Mouse (Mus musculus) midbrain, embryonic 12.5 days (tissue): ENCODE data around the gene Isg20l2. TPM values are rescaled to one million over a fixed set of nuclear protein-coding genes. Genes with fewer than 3 reads are reported as not detected.

ENCODE experiments used
- ATAC-seq: fragments of 200-750 bp; cut with Nextera tagmentation; 2 replicates; pipeline ENCODE4 v1.8.0; 2017; ENCODE audit warnings: low read depth, moderate TSS enrichment, moderate library complexity; ENCODE audit not compliant: low FRiP score
- H3K27ac ChIP-seq: fragments of 300-500 bp; sonication (generic); replicated peaks from 2 replicates; pipeline ENCODE4 v1.5.1; 2016; ENCODE audit warnings: mild to moderate bottlenecking
- H3K27me3 ChIP-seq: fragments of 300-500 bp; sonication (generic); 2 replicates; pipeline ENCODE4 v1.6.1; 2016; ENCODE audit warnings: mild to moderate bottlenecking
- H3K36me3 ChIP-seq: fragments of 300-500 bp; sonication (generic); 2 replicates; pipeline ENCODE4 v1.6.1; 2016
- H3K4me1 ChIP-seq: fragments of 300-500 bp; sonication (generic); 2 replicates; pipeline ENCODE4 v1.6.1; 2016
- H3K4me2 ChIP-seq: fragments of 300-500 bp; sonication (generic); replicated peaks from 2 replicates; pipeline ENCODE4 v1.6.1; 2016; ENCODE audit warnings: mild to moderate bottlenecking, moderate library complexity
- H3K4me3 ChIP-seq: fragments of 300-500 bp; sonication (generic); 2 replicates; pipeline ENCODE4 v1.5.1; 2016; ENCODE audit warnings: mild to moderate bottlenecking
- H3K9ac ChIP-seq: fragments of 300-500 bp; sonication (generic); replicated peaks from 2 replicates; pipeline ENCODE4 v1.6.1; 2016; ENCODE audit warnings: mild to moderate bottlenecking, moderate library complexity
- H3K9me3 ChIP-seq: fragments of 300-500 bp; sonication (generic); 2 replicates; pipeline ENCODE4 v1.6.1; 2016; ENCODE audit warnings: mild to moderate bottlenecking
- WGBS: fragments of 180-500 bp; shearing (Covaris S2); methylation state at CpG from one replicate; pipeline ENCODE4 v1.1.7; 2016; 5-methylcytosine and 5-hydroxymethylcytosine counted together
- polyA plus RNA-seq: library from polyadenylated mRNA; unstranded; fragments of >200 nt; fragmentation: Nextera tagmentation; extraction: Ambion mirVana; gene quantifications from 2 replicates; pipeline ENCODE4 v1.2.1, GENCODE M21; 2016

The Isg20l2 gene
- polyA plus RNA-seq, 1 experiment from 2014 or later, result 79.0 TPM

DNA sequence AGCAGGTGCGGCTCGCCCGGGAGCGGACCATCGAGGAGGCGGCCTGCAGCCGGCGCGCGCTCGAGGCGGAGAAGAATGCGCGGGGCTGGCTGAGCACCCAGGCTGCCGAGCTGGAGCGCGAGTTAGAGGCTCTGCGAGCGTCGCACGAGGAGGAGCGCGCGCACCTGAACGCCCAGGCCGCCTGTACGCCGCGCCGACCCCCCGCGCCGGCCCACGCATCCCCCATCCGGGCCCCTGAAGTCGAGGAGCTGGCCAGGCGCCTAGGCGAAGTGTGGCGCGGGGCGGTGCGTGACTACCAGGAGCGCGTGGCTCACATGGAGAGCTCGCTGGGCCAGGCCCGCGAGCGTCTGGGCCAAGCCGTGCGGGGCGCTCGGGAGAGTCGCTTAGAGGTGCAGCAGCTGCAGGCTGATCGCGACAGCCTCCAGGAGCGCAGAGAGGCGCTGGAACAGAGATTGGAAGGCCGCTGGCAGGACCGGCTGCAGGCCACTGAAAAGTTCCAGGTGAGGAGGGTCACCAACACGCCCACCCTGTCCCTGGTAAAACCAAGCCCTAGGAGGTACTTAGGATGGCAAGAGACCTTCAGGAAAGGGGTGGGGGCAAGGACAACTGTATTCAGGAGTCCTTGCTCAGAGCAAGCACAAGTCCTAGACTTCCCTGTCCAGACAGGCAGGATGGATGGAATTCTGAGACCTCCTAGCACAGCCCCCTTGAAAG is 41.5 kb downstream of the Isg20l2 start:
- peaks cover 56% of the 10 kb centered on the region for H3K4me1 ChIP-seq
- under 1% methylated on average over 60 of the region's 60 CpGs for WGBS
- no peak for ATAC-seq

DNA sequence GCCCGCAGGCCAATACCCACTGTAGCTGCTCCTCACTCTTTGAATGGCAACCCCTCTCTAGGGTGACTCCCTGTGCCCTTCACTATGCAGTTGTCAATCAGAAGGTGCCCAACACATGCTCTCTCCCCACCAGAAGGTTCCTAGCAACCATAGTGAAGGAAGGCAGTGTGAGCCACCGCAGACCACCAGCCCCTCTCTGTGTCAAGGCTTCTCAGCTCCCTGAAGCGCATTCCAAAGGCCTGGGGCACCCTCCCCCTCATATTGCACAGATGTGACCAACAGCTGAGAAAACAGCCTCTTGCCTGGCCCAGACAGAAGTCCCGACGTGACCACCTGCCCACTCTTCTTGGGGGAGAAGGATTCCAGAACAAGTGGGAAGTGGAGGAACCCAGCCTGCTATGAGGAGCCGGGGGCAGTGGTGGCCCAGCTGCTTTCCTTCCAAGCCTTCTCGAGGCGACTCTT is 42.1 kb downstream of the Isg20l2 start:
- Histone ChIP-seq H3K27me3 (0 out of 2 replicates have a peak, but pooled peaks cover 4% of the 10 kb centered on the region), H3K36me3 (peaks cover 20% of the 10 kb centered on the region), H3K9me3 (no peaks in the 10 kb centered on the region), H3K4me1 (peaks cover 58% of the 10 kb centered on the region), H3K9ac (peak overlapping the region; percentile 96), H3K4me3 (peak overlapping the region; percentile 86), H3K4me2 (peak overlapping the region; percentile 75), H3K27ac (peak overlapping the region; percentile 98)
- 0 out of 2 replicates have a peak, but pooled peaks have one; percentile 10 for ATAC-seq
- 2% methylated on average over 8 of the region's 8 CpGs for WGBS

More for the DNA sequence above, 41.5 kb downstream of the Isg20l2 start:
- Histone ChIP-seq H3K9ac (peak overlapping the region; percentile 96), H3K27ac (peak overlapping the region; percentile 98), H3K4me3 (peak overlapping the region; percentile 86), H3K36me3 (peaks cover 14% of the 10 kb centered on the region), H3K4me2 (peak overlapping the region; percentile 75), H3K9me3 (no peaks in the 10 kb centered on the region), H3K27me3 (0 out of 2 replicates have a peak, but pooled peaks cover 4% of the 10 kb centered on the region)

DNA sequence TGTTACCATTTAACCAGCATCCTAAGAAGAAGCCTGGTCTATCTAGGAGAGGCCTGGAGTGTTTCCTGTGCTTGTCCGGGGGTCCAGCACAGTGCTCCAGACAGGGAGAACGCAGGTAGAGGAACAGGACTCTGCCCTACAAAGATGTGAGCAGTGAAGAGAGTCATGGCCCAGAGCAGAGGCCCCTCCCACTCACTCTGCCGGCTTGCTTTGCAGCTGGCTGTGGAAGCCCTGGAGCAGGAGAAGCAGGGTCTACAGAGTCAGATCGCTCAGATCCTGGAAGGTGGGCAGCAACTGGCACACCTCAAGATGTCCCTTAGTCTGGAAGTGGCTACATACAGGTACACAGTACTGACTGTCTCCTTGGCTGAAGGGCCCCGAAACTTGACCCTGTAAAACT is 42.7 kb downstream of the Isg20l2 start:
- H3K36me3 ChIP-seq, result peaks cover 24% of the 10 kb centered on the region
- ATAC-seq, result no peak
- H3K4me2 ChIP-seq, result peak overlapping the region; percentile 75
- H3K9me3 ChIP-seq, result no peaks in the 10 kb centered on the region
- H3K27ac ChIP-seq, result peak overlapping the region; percentile 98
- H3K4me3 ChIP-seq, result peak overlapping the region; percentile 86
- 19% methylated on average over 5 of the region's 5 CpGs for WGBS
- H3K4me1 ChIP-seq, result peaks cover 59% of the 10 kb centered on the region
- peak overlapping the region; percentile 96 for H3K9ac ChIP-seq
- H3K27me3 ChIP-seq, result 0 out of 2 replicates have a peak, but pooled peaks cover 4% of the 10 kb centered on the region

DNA sequence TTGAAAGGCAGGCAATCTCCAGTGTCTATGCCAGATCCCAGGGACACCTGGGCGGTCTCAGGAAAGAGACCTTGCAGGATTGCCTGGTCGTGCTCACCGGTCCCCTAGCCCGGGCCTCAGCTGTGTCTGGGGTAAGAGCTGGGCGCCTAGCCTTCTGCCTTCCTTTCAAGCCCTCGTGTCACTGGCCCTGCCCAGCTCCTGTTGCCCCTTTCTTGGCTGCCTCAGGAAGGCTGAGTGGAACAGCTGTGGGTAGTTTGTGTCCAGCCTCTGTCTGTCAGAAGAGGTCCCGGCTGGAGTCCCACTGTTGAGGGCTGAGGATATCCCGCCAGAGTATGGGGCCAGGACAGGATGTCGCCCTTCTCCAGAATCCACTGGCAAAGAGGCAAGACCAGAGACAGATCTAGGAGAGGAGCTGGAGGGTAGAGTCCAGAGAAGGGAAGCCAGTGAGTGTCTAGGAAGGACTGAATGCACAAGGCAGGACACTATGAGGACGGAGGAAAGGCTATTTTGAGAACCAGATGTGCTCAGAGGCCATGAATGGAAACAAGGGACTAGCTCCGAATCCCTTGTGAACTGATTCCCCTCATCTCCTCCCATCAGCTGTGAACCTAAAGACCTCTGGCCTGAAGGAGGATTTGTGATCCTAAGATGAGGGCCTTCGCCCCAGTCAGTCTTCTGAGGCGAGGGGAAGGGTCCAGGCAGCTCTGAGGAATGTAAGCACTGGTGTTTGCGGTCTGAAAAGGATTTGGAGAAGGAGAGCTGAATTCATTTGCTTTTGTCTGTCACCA is 43.7 kb downstream of the Isg20l2 start:
- peaks cover 68% of the 10 kb centered on the region for H3K4me1 ChIP-seq

DNA sequence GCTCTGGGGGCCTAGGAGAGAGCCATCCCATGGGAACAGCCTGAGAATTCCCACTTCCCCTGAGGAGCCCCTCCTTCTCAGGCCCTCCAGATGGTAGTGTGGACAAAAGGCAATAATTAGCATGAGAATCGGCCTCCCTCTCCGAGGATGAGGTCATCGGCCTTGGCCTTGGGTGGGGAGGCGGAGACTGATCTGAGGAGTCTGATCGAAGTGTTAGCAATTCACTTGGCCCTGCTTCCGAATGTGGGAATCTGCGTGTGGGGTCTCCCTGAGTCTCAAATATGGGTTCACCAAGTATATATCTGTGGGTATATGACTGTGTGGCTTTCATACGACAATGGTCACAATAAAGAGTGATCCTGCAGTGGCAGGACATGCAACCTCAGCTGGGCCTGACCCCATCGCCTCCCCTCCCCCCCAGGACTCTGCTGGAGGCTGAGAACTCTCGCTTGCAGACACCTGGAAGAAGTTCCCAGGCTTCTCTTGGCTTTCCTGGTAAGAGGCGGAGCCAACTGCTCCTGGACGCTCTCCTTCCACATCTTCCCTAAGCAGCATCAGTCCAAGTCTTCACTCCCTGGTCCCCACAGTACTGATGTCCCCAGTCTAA is 44.4 kb downstream of the Isg20l2 start:
- Histone ChIP-seq H3K4me1 (peaks cover 74% of the 10 kb centered on the region), H3K27ac (peak overlapping the region; percentile 98), H3K27me3 (no peaks in the 10 kb centered on the region), H3K9me3 (no peaks in the 10 kb centered on the region), H3K4me3 (peak overlapping the region; percentile 86), H3K36me3 (peaks cover 40% of the 10 kb centered on the region), H3K4me2 (peak overlapping the region; percentile 75), H3K9ac (peak overlapping the region; percentile 50)
- WGBS, result 5% methylated on average over 12 of the region's 12 CpGs
- peak; percentile 86 for ATAC-seq

More for the DNA sequence above, 43.7 kb downstream of the Isg20l2 start:
- H3K4me3 ChIP-seq, result peak overlapping the region; percentile 86
- no peaks in the 10 kb centered on the region for H3K27me3 ChIP-seq
- H3K36me3 ChIP-seq, result peaks cover 34% of the 10 kb centered on the region
- 8% methylated on average over 14 of the region's 14 CpGs for WGBS
- peak overlapping the region; percentile 96 for H3K9ac ChIP-seq
- peak; percentile 7; the same call in 1 of the 2 replicates for ATAC-seq
- peak overlapping the region; percentile 98 for H3K27ac ChIP-seq
- H3K9me3 ChIP-seq, result no peaks in the 10 kb centered on the region
- peak overlapping the region; percentile 75 for H3K4me2 ChIP-seq

DNA sequence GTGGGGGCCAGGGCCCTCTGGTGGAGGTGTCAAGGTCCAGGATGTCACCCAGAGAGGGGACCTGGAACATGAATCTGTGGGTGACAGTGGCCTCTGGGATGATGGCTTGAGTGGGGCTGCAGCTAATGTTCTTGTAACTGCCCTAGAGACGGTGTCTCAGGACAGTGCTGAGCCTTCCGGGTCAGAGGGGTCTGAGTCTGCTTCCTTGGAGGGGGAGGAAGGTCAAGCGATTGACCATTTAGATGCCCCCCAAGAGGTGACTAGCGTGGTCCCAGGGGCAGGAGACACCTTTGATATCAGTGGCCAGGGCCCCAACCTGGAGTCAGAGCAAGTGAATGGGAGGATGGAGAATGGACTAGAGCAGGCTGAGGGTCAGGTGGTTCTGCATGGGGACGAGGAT is 49.4 kb downstream of the Isg20l2 start:
- H3K27ac ChIP-seq, result 0 out of 2 replicates have a peak overlapping the region, but pooled peaks have one; percentile 39
- no peak for ATAC-seq
- H3K27me3 ChIP-seq, result 0 out of 2 replicates have a peak, but pooled peaks cover 6% of the 10 kb centered on the region
- no peaks in the 10 kb centered on the region for H3K9me3 ChIP-seq
- H3K4me2 ChIP-seq, result no peak overlapping the region
- peaks cover 77% of the 10 kb centered on the region for H3K4me1 ChIP-seq
- H3K36me3 ChIP-seq, result peaks cover 40% of the 10 kb centered on the region
- H3K4me3 ChIP-seq, result no peak overlapping the region
- WGBS, result 85% methylated on average over 5 of the region's 5 CpGs
- H3K9ac ChIP-seq, result no peak overlapping the region

DNA sequence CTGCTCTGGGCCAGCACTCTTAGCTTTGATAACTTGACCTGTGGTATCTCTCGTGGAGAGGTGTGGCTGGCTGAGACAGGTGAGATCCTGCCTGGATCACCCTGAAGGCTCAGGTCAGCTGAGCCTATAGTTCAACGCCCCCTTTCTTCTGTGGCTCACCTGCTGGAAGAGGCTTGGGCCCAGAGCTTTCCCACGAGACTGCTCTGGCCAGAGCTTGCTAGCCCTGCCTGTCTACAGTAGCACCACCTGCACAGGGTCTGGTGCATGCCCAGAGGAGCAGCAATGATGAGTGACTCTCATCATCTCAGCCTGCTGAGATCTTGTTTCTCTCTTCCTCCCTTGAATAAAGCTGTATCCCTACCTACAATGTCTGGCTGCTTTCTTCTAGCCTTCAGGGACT is 50.0 kb downstream of the Isg20l2 start:
- no peak for ATAC-seq
- Histone ChIP-seq H3K4me3 (no peak overlapping the region), H3K27ac (peak overlapping the region; percentile 86; the same call in 1 of the 2 replicates), H3K9ac (no peak overlapping the region; the same call in 1 of the 2 replicates), H3K36me3 (peaks cover 40% of the 10 kb centered on the region), H3K4me2 (no peak overlapping the region), H3K27me3 (0 out of 2 replicates have a peak, but pooled peaks cover 6% of the 10 kb centered on the region), H3K9me3 (no peaks in the 10 kb centered on the region), H3K4me1 (peaks cover 75% of the 10 kb centered on the region)
- 77% methylated on average over 2 of the region's 3 CpGs for WGBS

DNA sequence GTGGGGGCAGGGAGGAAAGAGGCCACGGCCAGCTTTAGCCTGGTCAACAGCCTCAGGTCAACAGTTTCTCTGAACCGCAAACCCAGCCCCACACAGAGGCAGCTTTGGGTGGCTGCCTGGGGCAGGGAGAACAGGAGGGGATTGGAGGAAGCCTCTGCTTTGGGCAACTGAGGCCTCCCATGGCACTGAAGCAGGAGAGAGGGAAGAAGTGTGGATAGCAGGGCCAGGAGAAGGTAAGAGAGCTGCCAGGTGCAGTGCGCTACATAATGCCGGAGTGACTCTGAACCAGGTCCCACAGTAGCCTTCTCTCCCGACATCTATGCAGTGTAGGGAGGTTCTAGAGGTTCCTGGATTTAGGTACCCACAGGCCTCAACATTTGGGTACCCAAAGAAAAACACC is 50.6 kb downstream of the Isg20l2 start:
- no peak for ATAC-seq
- Histone ChIP-seq H3K4me2 (no peak overlapping the region), H3K27me3 (0 out of 2 replicates have a peak, but pooled peaks cover 6% of the 10 kb centered on the region), H3K9ac (no peak overlapping the region), H3K36me3 (peaks cover 36% of the 10 kb centered on the region), H3K27ac (peak overlapping the region; percentile 86), H3K9me3 (no peaks in the 10 kb centered on the region), H3K4me3 (no peak overlapping the region), H3K4me1 (peaks cover 75% of the 10 kb centered on the region)
- WGBS, result 61% methylated on average over 5 of the region's 5 CpGs

DNA sequence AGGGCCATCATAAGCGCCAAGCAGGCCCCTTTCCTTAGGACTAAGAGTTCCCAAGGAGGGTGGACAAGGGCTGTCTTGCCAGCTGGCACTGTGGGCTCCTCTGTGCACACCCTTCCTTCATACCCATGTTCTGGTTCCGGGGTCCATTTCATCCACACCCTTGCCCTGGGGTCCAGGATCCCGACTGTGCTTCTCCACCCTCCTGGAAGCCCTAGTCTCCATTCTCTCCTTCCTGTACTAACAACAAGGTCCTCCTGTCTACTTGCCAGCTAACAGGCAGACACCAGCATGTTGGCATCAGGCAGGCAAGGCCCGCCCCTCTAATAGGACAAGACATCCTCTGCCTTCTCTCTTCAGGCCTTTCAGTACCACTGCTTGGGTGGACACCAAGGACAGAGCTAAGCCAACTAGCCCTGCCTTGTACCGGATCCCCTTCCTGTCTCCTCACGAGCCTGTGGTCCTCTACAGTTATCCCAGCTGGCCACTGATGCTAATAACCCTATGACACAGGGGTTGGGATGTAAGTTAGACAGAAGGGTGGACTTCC is 51.2 kb downstream of the Isg20l2 start:
- H3K4me1 ChIP-seq, result peaks cover 79% of the 10 kb centered on the region
- no peak overlapping the region for H3K4me3 ChIP-seq
- H3K27ac ChIP-seq, result peak overlapping the region; percentile 86
- H3K36me3 ChIP-seq, result peaks cover 30% of the 10 kb centered on the region
- H3K9ac ChIP-seq, result no peak overlapping the region
- 85% methylated on average over 6 of the region's 6 CpGs for WGBS
- H3K4me2 ChIP-seq, result no peak overlapping the region
- ATAC-seq, result no peak
- 0 out of 2 replicates have a peak, but pooled peaks cover 6% of the 10 kb centered on the region for H3K27me3 ChIP-seq
- no peaks in the 10 kb centered on the region for H3K9me3 ChIP-seq

DNA sequence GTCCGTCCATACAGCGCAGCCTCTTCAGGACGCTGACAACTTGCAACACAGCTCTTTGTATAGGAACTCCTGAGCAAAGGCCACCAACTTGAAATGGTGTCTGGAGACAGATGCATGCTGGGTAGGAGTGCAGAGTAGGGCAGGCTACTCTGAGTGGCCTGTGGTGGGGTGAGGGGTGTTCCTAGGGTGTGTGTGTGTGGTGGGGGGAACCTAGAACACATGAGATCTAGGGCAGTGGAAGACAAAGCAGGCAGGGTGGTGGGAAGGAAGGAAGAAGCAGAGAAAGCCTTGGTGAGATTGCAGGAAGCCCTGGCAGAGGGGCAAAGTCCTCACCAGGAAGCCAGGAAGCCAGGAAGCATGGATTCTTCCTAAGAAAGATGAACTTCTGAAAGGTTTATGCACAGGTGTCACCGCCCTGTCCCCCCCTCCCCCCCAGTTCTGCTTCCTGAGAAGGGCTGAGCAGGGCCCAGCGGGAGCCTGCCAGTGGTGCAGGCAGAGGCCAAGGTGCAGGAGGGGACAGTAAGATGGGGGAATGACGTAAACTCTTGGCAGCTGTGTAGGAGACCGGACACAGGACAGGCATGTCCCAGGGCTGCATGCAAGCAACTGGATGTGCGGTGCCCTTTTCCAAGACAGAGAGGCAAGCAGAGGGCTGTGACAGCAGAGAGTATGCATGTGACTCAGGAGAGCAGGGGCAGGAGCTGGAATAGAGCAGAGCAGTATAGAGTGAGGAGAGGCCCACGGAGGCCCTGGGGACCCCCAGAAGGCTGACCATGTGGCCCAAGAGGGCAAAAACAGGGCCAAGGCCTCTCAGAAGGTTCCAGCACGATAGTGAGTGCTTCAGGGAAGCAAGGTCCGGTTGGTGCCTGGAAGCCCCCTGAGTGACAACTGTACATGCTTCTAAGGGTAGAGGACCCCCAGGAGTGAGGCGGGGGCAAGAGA is 52.1 kb downstream of the Isg20l2 start:
- H3K27me3 ChIP-seq, result 0 out of 2 replicates have a peak, but pooled peaks cover 6% of the 10 kb centered on the region
- no peak; the same call in 1 of the 2 replicates for ATAC-seq
- peak overlapping the region; percentile 44 for H3K9ac ChIP-seq
- H3K4me1 ChIP-seq, result peaks cover 86% of the 10 kb centered on the region
- no peak overlapping the region for H3K4me3 ChIP-seq
- peaks cover 21% of the 10 kb centered on the region for H3K36me3 ChIP-seq
- 29% methylated on average over 12 of the region's 12 CpGs for WGBS
- peak overlapping the region; percentile 86 for H3K27ac ChIP-seq
- H3K9me3 ChIP-seq, result no peaks in the 10 kb centered on the region
- peak overlapping the region; percentile 37 for H3K4me2 ChIP-seq
